Mouse (Mus musculus) mouse trophoblast stem cell (cell line): ENCODE measurements around the gene Lbhd2.

Experiments used
- in situ Hi-C, 2 experiments: fragments of 300-500 bp; cut with MseI, MboI; formaldehyde crosslinking; loops; 2 replicates in 1 of 2; 3 replicates in 1 of 2; pipeline ENCODE4 v1.15.1; 2025

Gene Lbhd2

GRCm38 (mm10) chr12:111430868-111431817 is 24.5 kb downstream of the Lbhd2 start:
- in situ Hi-C loops = no loop called here

- in situ Hi-C loops = no loop called here
Measured at GRCm38 (mm10) chr12:111432097-111432496, 25.5 kb downstream of the Lbhd2 start.

- in situ Hi-C loops = no loop called here
Measured at GRCm38 (mm10) chr12:111432751-111433331, 26.2 kb downstream of the Lbhd2 start.

GRCm38 (mm10) chr12:111434164-111434744 is 27.6 kb downstream of the Lbhd2 start:
- in situ Hi-C loops = no loop called here

- in situ Hi-C loops = no loop called here
Measured at GRCm38 (mm10) chr12:111434745-111435327, 28.2 kb downstream of the Lbhd2 start.

DNA sequence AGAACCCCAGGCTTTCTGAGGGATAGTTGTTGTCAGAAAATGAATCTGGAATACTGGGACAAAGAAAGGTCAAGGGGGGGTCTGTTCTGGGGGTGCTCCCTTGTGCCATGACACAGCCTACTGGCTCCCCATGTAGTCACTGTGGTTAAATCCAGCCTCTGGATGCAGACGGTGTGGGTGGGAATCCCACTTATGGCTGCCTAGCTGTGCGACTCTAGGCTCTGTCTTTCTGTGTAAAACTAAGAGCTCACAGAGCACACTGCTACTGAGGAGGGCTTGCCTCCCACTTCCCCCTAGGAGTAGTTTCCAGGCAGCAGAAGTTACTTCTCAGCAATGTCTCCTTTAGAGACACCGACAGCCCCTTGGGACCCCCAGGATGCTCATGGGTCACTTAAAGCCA is 29.6 kb downstream of the Lbhd2 start:
- in situ Hi-C loops = no loop called here

- in situ Hi-C loops = no loop called here
Measured at GRCm38 (mm10) chr12:111436640-111437039, 30.0 kb downstream of the Lbhd2 start.

- in situ Hi-C loops = no loop called here
Measured at GRCm38 (mm10) chr12:111437222-111437900, 30.8 kb downstream of the Lbhd2 start.

DNA sequence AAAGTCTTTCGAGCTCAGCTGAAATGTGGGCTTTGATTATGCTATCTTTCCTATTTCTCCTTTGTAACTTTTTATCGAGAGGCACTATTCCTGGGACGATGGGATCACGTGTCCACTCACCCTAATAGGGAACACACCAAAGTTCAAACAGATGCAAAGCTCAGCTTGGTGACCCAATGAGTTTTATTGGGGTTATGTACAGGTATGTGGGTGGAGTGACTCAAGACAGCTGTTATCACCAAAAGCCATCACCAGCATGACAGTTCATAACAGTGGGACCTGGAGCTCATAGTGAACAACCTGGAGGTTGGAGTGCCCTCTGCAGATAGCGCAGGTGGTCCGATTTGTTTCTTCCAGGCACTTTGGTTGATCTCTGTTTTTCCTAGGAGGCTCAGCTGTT is 32.2 kb downstream of the Lbhd2 start:
- in situ Hi-C loops = no loop called here

- in situ Hi-C loops = no loop called here
Measured at GRCm38 (mm10) chr12:111440701-111441373, 34.2 kb downstream of the Lbhd2 start.

DNA sequence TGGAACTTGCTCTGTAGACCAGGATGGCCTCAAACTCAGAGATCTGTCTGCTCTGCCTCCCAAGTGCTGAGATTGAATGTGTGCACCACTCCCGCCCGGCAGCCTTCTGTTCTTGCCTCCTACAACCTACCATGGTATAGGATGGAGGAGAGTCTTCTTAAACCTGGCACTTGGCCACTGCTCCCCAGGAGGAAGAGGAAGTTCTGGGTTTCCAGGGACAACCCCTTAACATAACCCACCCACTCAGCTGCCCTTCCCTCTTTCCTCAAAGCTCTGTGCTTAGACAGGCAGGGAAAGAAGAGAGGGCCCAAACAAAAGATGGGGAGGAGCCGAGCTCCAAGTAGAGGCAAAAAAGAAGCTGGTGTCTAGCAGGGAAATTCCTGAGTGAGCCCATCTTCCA is 34.9 kb downstream of the Lbhd2 start:
- in situ Hi-C loops = no loop called here

DNA sequence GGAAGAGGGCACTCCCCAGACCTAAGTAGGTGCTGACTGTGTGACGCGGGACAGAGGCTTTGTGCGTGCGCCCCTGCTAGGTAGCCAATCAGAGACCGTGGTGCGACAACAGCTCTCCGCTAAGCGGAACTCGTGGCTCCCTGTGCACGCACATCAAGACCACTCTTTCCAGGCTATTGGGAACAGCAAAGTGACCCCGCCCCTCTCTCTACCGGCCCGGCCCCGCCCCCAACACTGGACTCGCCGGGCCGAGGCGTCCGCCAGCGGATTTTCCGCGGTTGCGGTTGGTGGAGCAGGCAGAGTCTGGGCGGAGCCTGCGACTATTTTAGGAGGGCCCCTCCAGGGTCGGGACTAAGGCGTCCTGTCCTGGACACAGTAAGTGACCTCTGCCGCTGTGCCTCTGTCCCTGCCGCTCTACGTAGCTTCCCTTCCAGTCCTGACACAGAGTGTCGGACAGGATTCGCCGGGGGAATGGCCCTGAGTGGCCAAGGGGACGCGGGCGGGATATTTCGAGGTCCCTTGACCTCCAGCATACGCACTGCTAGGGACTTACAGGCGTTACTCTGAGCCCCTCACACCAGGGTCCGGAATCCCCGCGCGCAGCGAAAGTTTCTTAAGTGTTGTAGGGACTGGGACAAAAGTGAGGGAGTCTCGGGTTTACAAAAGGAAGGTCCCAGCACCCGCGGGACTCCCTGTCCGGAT is 35.9 kb downstream of the Lbhd2 start, which contains the start of gene Tnfaip2:
Gene Tnfaip2, plus strand, starts transcription at position 161 of the 702 bp plus-strand sequence.
- in situ Hi-C loops = no loop called here

DNA sequence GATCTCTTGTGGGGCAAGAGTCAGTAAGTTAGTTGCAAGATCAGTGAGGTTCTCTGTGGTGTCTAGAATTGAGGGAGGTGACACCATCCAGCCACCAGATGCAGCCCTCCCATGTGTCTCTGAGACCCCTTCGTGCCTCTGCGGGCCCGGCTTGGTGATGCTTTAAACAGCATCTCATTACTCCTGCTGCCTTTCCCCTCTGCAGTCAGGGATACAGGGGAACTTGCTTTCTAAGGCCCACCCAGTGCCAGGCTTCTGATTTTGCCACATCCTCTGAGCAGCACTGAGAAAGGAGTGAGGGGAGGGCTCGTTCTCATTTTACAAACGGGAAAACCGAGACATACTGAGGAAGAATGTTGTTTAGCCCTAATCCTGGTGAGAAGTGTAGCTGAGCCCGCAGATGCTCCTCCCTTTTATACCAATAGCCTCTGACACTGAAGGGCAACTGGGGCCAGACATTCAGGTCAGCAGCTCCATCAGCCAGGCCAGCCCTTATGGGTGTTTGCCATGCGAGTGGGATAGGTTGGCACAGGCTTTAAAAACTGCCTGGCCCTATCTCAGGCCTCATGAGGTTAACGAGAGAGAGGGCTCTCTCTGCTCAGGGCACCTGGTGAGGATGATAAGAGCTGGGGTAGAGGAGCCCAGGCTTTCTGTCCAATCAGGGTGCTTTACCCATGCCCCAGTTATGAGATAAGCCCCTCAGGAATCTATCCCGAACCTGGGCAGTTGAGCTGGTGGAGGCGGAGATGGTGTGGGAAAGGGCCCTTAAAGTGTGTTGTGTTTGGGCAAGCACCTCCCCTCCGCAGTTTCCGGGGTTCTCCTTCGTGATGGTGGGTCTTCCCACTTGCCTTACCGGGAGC is 36.6 kb downstream of the Lbhd2 start:
- in situ Hi-C loops = no loop called here

DNA sequence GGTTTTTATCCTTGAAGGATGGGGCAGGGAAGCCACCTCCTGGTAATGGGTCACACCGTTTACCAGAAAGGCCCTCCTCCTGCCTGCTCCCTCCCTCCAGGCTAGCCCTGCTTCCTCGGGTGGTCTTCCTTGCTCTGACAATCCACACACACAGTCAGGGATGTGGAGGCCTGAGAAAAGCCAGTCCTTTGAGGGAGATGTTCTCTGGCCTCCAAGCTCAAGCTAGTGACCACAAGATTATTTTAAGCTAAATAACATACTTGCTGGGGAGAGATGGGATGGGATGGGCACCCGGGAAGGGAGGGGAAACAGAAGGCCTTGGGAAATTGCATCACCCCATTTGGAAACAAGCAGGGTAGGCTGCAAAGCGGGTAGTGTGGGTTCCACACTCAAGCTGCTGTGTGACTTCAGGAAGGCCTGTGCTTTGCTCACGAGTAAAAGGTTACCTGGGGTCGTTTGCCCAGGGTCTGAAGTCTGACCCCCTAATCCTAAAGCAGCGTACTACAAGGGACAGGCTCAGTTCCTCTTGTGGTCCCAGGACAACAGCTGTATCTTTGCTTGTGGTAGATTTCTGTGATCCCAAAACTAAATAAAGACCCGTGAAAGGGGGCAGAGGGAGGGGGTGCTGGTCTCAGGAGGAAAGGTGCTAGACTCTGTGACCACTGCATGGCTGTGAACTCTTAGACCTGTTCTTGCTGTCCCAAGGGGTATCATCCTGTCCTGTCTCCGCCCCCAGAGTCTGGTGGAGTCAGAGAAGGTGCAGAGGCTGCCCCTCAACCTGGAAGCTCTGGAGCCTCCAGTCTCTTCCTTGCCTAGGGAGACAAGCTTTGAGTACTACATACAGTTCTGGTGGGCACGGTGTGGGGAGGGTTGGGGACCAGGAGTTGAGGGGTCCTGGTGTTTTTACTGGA is 37.6 kb downstream of the Lbhd2 start:
- in situ Hi-C loops = no loop called here

DNA sequence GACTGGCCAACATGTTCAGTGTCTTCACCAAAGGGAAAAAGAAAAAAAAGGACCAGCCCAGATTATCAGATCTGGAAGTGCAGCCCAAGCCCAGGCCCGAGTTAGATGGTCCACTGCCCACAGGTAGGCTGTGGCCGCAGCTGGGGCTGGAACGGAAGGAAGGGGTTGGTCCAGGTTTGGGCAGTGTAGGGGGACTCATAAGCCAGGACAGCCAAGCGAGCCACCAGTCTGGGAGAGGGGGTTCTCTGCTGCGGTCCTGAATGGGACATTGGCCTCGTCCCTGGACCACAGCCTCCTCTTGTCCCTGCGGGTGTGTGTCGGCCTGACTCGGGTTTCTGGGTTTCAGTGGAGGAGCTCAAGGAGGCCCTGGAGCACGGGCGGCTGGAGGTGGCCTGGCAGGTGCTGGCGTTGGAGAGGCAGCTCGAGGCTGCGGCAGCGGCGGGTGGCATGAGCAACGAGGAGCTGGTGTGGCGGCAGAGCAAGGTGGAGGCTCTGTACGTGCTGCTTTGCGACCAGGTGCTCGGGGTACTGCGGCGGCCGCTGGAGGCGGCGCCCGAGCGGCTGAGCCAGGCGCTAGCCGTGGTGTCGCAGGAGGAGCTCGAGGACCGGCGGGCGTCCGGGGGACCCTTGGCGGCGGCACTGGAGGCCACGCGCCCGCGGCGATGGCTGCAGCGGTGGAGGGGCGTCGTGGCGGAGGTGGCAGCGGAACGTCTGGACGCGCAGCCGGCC is 38.7 kb downstream of the Lbhd2 start:
- in situ Hi-C loops = no loop called here

DNA sequence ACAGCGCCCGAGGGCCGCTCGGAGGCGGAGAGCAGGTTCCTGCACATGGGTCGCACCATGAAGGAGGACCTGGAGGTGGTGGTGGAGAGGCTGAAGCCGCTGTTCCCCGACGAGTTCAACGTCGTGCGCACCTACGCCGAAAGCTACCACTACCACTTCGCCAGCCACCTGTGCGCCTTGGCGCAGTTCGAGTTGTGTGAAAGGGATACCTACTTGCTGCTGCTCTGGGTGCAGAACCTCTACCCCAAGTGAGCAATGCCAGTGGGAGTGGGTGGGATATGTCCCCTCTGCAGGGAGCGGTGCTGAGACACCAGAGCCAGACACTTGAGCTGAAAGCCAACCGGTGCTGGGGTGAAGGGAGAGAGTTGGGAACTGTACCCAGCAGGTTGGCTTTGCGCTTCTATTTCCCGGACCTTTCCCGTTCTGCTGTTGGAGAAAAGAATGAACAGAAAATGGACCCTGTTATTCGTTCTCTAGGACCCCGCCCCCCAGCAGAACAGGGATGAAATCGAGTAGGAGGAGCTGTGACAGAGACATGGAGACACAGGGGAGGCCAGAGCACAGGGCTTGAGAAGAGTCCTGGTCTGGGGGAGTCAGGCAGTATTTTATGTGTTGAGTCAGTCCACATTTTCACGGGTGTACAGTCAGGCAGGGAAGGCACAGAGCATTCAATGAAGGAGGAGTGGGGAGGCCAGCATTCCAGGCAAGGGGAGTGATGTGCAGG is 39.4 kb downstream of the Lbhd2 start:
- in situ Hi-C loops = no loop called here

GRCm38 (mm10) chr12:111446745-111447144 is 40.1 kb downstream of the Lbhd2 start:
- in situ Hi-C loops = no loop called here
